Mouse (Mus musculus) spleen, adult 2 months (tissue): ENCODE measurements around the gene Aloxe3. TPM values are rescaled to one million over a fixed set of nuclear protein-coding genes. Genes with fewer than 3 reads are reported as not detected.

ENCODE experiments used
- DNase-seq, 2 experiments: peaks; one replicate each; pipeline versions ENCODE4 v3.0.0 to v3.0.0-alpha.2; 2012 to 2021; ENCODE audit warnings: low spot score in 2 of 2, low read depth in 1 of 2
- H3K27ac ChIP-seq: fragments of 200-500 bp; 2 replicates; pipeline ENCODE4 v1.5.1; 2012; ENCODE audit warnings: low read length, inconsistent platforms; ENCODE audit not compliant: insufficient read depth
- H3K27me3 ChIP-seq: fragments of 200-500 bp; 2 replicates; pipeline ENCODE4 v1.6.1; 2012; ENCODE audit warnings: mild to moderate bottlenecking, moderate library complexity, low read length, inconsistent platforms; ENCODE audit not compliant: control insufficient read depth, insufficient read depth
- H3K36me3 ChIP-seq: fragments of 200-500 bp; 2 replicates; pipeline ENCODE4 v1.6.1; 2012; ENCODE audit warnings: mild to moderate bottlenecking, low read length, inconsistent platforms; ENCODE audit not compliant: control insufficient read depth, insufficient read depth
- H3K4me1 ChIP-seq: fragments of 200-500 bp; 2 replicates; pipeline ENCODE4 v1.6.1; 2011; ENCODE audit warnings: inconsistent platforms; ENCODE audit not compliant: control insufficient read depth, insufficient read depth, insufficient read length
- H3K4me3 ChIP-seq: fragments of 200-500 bp; 2 replicates; pipeline ENCODE4 v1.5.1; 2011; ENCODE audit warnings: mild to moderate bottlenecking, inconsistent platforms; ENCODE audit not compliant: insufficient read depth, insufficient read length; ENCODE audit errors: extremely low read depth
- CTCF ChIP-seq: fragments of 200-500 bp; IDR thresholded peaks from 2 replicates; pipeline ENCODE4 v1.5.1; 2011; ENCODE audit warnings: mild to moderate bottlenecking, inconsistent platforms; ENCODE audit not compliant: insufficient read depth, insufficient read length, insufficient replicate concordance; ENCODE audit errors: extremely low read depth
- POLR2A ChIP-seq: fragments of 200-500 bp; IDR thresholded peaks from 2 replicates; pipeline ENCODE4 v1.6.1; 2011; ENCODE audit warnings: low read depth, low read length, inconsistent platforms
- WGBS: fragments of 180-500 bp; shearing (Covaris S2); methylation state at CpG from one replicate; pipeline ENCODE4 v1.1.7; 2018; 5-methylcytosine and 5-hydroxymethylcytosine counted together
- polyA plus RNA-seq: library from polyadenylated mRNA; depleted of rRNA; stranded (reverse); fragments of >200 nt; gene quantifications from 2 replicates; pipeline ENCODE4 v1.2.3, GENCODE M21; 2012

The Aloxe3 gene
- polyA plus RNA-seq, 1 experiment: 2.8 TPM

DNA sequence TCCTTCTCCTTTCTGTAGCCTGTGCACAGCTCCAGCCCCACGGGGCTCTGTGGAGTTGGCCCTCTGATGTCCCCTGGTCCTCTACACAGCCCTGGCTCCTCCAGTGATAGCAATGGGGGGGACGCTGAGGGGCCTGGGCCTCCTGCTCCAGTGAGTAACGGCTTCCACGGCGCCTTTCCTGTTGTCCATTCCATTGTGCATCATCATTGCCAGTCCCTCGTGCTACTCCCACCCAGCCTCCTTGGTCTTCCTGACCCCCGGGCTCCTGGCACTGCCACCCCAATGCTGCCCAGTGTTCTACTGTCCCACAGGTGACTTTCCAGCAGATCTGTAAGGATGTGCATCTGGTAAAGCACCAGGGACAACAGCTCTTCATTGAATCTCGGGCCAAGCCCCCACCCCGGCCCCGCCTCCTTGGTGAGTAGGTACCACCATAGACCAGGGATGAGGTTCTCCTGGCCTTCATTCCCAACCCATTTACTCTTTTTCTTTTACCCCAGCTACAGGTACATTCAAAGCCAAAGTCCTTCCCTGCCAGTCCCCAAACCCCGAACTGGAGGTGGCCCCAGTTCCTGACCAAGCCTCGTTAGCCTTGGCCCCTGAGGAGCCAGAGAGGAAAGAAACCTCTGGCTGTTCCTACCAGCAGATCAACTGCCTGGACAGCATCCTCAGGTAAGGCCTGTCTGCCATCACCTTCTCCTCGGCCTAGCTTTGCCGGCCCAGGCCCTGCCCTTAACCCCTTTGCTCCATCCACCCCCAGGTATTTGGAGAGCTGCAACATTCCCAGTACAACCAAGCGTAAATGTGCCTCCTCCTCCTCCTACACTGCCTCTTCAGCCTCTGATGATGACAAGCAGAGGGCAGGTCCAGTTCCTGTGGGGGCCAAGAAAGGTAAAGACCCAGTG lies 21.9 kb upstream of the Aloxe3 start:
- no peak for DNase-seq
- Histone ChIP-seq H3K27me3 (no peaks in the 10 kb centered on the region), H3K36me3 (peaks cover 71% of the 10 kb centered on the region), H3K4me1 (peaks cover 6% of the 10 kb centered on the region; the same call in 1 of the 2 replicates), H3K4me3 (no peak overlapping the region), H3K27ac (no peak overlapping the region)
- WGBS: 95% methylated on average over 15 of the region's 15 CpGs
- no peak for TF ChIP-seq CTCF

DNA sequence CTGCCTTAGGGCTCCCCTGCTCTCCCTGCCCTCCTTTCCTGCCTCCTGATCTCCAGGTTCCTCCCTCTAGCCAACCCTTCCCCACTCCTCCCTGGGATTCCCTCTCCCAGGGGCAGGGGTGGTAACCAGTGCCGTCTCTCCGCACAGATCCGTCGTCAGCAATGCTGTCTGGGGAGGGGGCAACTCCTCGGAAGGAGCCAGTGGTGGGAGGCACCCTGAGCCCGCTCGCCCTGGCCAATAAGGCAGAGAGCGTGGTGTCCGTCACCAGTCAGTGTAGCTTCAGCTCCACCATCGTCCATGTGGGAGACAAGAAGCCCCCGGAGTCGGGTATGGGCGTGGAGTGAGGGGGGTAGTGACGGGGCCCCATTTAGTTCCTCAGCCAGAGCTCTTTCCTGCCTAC lies 21.2 kb upstream of the Aloxe3 start:
- H3K4me1 ChIP-seq: peaks cover 6% of the 10 kb centered on the region; the same call in 1 of the 2 replicates
- H3K36me3 ChIP-seq: peaks cover 78% of the 10 kb centered on the region
- TF ChIP-seq POLR2A (no peak), CTCF (no peak)
- WGBS: 95% methylated on average over 14 of the region's 14 CpGs
- H3K27ac ChIP-seq: no peak overlapping the region
- H3K4me3 ChIP-seq: no peak overlapping the region
- DNase-seq: no peak
- no peaks in the 10 kb centered on the region for H3K27me3 ChIP-seq

DNA sequence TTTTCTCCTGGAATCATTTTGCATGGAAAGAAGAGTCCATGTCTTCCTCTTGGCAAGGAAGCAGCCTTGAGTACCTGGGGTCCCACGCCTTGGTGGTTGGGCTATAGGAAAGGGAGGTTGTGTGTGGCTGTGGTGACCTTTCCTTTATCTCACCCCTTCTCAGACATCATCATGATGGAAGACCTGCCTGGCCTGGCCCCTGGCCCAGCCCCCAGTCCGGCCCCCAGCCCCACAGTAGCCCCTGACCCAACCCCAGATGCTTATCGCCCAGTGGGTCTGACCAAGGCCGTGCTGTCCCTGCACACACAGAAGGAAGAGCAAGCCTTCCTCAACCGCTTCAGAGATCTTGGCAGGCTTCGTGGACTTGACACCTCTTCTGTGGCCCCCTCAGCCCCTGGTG lies 20.5 kb upstream of the Aloxe3 start:
- WGBS: 92% methylated on average over 6 of the region's 6 CpGs
- DNase-seq: no peak
- no peak for TF ChIP-seq CTCF
- TF ChIP-seq POLR2A: no peak
- Histone ChIP-seq H3K27ac (no peak overlapping the region), H3K4me1 (peaks cover 6% of the 10 kb centered on the region; the same call in 1 of the 2 replicates), H3K36me3 (peaks cover 79% of the 10 kb centered on the region), H3K27me3 (no peaks in the 10 kb centered on the region), H3K4me3 (no peak overlapping the region)

- peaks cover 2% of the 10 kb centered on the region; the same call in 1 of the 2 replicates for H3K4me1 ChIP-seq
- DNase-seq: no peak
- TF ChIP-seq CTCF (no peak), POLR2A (no peak)
- no peaks in the 10 kb centered on the region for H3K27me3 ChIP-seq
- 90% methylated on average over 2 of the region's 2 CpGs for WGBS
- H3K27ac ChIP-seq: no peak overlapping the region
- H3K4me3 ChIP-seq: no peak overlapping the region
- H3K36me3 ChIP-seq: peaks cover 77% of the 10 kb centered on the region
These were observed 19.9 kb upstream of the Aloxe3 start for GRCm38 (mm10) chr11:69105796-69106195.

DNA sequence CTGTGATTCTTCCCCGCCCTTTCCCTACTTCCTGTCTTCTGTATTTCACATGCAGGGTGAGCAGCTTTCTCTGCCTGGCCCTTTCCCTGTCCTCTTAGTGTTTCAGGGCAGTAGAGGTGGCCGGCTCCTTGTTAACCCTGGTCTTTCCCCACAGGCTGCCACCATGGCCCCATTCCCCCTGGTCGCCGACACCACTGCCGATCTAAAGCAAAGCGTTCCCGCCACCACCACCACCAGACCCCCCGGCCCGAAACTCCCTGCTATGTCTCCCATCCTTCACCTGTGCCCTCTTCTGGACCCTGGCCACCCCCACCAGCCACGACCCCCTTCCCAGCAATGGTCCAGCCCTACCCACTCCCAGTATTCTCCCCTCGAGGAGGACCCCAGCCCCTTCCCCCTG lies 19.4 kb upstream of the Aloxe3 start:
- 0 out of 2 replicates have a peak, but pooled peaks cover 3% of the 10 kb centered on the region for H3K4me1 ChIP-seq
- no peak overlapping the region for H3K4me3 ChIP-seq
- no peaks in the 10 kb centered on the region for H3K27me3 ChIP-seq
- DNase-seq: no peak
- peaks cover 72% of the 10 kb centered on the region for H3K36me3 ChIP-seq
- H3K27ac ChIP-seq: no peak overlapping the region
- WGBS: 93% methylated on average over 11 of the region's 11 CpGs
- TF ChIP-seq POLR2A (no peak), CTCF (no peak)

GRCm38 (mm10) chr11:69106842-69107241 lies 18.9 kb upstream of the Aloxe3 start:
- peaks cover 68% of the 10 kb centered on the region for H3K36me3 ChIP-seq
- no peak overlapping the region for H3K4me3 ChIP-seq
- WGBS: 95% methylated on average over 11 of the region's 11 CpGs

GRCm38 (mm10) chr11:69107676-69108075 lies 18.0 kb upstream of the Aloxe3 start:
- 93% methylated on average over 11 of the region's 11 CpGs for WGBS
- peaks cover 60% of the 10 kb centered on the region for H3K36me3 ChIP-seq

More at GRCm38 (mm10) chr11:69106842-69107241, 18.9 kb upstream of the Aloxe3 start:
- Histone ChIP-seq H3K27me3 (no peaks in the 10 kb centered on the region), H3K4me1 (0 out of 2 replicates have a peak, but pooled peaks cover 3% of the 10 kb centered on the region), H3K27ac (no peak overlapping the region)
- TF ChIP-seq POLR2A: no peak
- TF ChIP-seq CTCF: no peak
- DNase-seq: no peak

More at GRCm38 (mm10) chr11:69107676-69108075, 18.0 kb upstream of the Aloxe3 start:
- H3K27me3 ChIP-seq: no peaks in the 10 kb centered on the region
- no peak overlapping the region for H3K27ac ChIP-seq
- no peak overlapping the region for H3K4me3 ChIP-seq
- no peak for DNase-seq
- H3K4me1 ChIP-seq: 0 out of 2 replicates have a peak, but pooled peaks cover 3% of the 10 kb centered on the region
- no peak for TF ChIP-seq POLR2A
- no peak for TF ChIP-seq CTCF
